Mouse (Mus musculus) adrenal gland, postnatal 10 days (tissue): ENCODE data around the gene Nol3. TPM values are rescaled to one million over a fixed set of nuclear protein-coding genes. Genes with fewer than 3 reads are reported as not detected.
A peak's percentile ranks its signal among the peaks of the same experiment; 100 is the strongest.
"Not testable (repeated sequence)": the region's sequence is repeated elsewhere in the genome, so short reads cannot be mapped to it uniquely, and the experiment has no call there.

ENCODE experiments used
- DNase-seq: peaks from one replicate; pipeline ENCODE4 v3.0.0; 2021; ENCODE audit warnings: mixed read lengths
- total RNA-seq, 2 experiments: library from RNA; stranded (reverse); gene quantifications; 2 replicates each; pipeline ENCODE4 v1.2.3; 2021

Gene Nol3
- total RNA-seq, 2 experiments from 2014 or later: 9.4 to 13.1 TPM

DNA sequence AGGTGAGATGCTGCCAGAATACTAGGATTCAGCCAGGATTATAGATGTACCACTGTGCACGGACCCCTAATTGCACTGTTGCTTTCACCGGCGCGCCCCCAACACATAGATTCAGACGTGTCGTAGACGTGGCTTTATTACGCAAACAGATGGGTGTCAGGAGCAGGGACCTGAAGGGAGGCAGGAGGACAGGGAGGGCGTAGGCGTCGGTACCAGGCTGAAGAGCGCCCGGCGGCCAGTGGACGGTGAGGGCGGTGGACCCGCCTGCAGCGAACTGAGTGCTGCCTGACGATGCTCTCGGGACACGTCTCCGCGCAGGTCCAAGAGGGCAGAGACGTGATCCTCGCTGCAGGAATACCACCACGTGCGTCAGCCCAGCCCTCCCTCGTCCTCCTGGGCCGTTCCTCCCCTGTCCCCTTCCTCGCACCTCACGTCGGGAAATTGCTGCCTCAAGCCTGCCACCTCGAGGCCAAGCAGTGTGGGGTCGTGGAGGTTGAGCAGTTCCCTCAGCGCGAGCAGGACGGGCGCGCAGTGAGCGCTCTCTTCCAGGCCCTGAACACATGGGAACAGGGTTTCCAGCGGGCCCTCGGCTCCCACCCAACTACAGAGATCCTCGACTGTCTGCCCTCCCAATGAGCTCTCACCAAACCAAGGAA lies 14.0 kb downstream of the Nol3 start, which contains the start of gene 4931428F04Rik:
Gene 4931428F04Rik, minus strand, starts transcription at position 60 of the 656 bp plus-strand sequence.
- peak; percentile 64 for DNase-seq

- peak; percentile 95 for DNase-seq
Measured at GRCm38 (mm10) chr8:105290554-105291314, 14.8 kb downstream of the Nol3 start.

- DNase-seq: not testable (repeated sequence)
Measured at GRCm38 (mm10) chr8:105291364-105291763, 15.4 kb downstream of the Nol3 start.

GRCm38 (mm10) chr8:105291802-105292201 lies 15.9 kb downstream of the Nol3 start:
- not testable (repeated sequence) for DNase-seq

- DNase-seq: no peak
Measured at GRCm38 (mm10) chr8:105292471-105292870, 16.5 kb downstream of the Nol3 start.

GRCm38 (mm10) chr8:105293405-105293804 lies 17.5 kb downstream of the Nol3 start:
- DNase-seq: no peak

DNA sequence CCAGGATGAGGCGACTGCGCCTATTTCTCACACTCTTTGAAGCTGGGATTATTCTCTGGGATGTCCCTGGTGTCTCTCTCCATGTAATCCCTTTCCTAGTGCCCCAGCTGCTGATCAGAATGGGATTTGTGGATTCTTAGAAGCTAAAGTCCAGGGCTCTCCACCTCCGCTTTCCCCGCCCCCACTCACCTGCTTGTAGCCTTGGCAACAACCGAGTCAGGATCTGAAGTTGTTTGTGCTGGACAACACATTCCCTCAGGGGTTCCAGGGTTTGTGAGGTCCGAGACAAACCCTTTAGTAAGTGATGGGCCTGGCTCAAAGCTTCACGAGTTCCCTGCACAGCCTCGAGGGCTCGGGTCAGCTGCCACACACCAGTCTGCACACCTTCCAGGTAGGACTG lies 18.8 kb downstream of the Nol3 start:
- DNase-seq: no peak

- no peak for DNase-seq
Measured at GRCm38 (mm10) chr8:105295256-105295655, 19.3 kb downstream of the Nol3 start.

DNA sequence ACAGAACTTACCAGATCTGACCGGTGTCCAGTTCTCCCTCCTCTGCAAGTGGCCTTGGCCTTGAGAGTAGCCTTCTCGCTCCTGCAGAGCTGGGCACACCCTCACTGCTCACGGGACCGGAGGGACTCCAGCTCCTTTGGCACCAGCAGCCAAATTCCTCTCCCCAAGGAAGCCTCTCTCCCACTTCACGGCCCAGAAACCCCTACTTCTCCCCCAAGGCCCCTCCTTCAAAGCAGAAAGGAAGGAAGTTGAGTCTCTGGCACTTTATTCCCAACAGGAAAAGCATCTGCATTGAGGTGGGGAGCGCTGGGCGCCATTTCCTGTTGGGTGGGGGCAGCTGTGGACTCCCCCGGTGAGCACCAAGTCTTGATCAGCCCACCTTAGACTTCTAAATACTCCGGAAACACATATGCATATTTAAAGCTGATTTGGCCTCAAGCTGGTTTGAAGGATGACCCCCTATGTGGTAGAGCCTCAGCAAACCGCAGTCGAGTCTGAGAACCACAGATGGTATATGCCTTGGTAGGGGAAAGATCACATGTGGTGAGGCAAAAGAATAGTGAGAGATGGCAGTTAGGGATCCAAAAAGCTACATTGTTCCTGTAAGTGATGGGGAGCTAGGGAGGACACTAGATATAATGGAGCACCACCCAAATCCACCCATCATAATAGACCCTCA lies 20.1 kb downstream of the Nol3 start, which contains the start of gene Exoc3l:
Gene Exoc3l, minus strand, starts transcription at position 207 of the 679 bp plus-strand sequence.
- peak; percentile 70 for DNase-seq

DNA sequence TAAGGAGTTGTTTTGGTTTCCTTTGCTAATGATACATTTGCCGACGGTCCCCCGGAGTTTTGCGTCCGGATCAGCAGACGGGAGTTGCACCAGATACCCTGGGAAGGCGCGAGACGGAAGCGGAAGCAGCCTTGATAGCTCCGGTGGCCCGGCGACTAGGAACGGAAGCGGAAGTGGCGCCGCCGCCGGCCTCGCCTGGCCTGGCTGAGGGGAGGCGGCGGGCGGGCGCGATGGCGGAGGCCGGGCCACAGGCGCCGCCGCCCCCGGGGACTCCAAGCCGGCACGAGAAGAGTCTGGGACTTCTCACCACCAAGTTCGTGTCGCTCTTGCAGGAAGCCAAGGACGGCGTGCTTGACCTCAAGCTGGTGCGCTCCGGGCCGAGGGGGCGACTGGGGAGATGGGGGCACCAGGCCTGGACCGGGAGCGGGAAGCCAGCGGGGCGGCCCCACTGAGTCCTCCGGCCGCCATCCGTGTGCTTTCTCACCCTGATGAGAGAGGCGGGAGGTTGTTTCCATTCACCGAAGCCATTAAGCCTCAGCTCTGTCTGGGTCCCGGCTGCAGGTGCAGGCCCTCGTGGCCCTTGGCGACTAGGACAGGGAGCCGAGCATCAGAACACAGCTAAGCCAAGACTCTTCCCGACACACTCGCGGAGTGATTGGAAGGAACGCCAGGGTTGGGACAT lies 21.7 kb downstream of the Nol3 start, which contains the start of gene E2f4:
Gene E2f4, plus strand, starts transcription at position 153 of the 682 bp plus-strand sequence.
- peak; percentile 95 for DNase-seq

GRCm38 (mm10) chr8:105298351-105299252 lies 22.7 kb downstream of the Nol3 start:
- no peak for DNase-seq

- DNase-seq: no peak
Measured at GRCm38 (mm10) chr8:105299962-105300361, 24.0 kb downstream of the Nol3 start.

DNA sequence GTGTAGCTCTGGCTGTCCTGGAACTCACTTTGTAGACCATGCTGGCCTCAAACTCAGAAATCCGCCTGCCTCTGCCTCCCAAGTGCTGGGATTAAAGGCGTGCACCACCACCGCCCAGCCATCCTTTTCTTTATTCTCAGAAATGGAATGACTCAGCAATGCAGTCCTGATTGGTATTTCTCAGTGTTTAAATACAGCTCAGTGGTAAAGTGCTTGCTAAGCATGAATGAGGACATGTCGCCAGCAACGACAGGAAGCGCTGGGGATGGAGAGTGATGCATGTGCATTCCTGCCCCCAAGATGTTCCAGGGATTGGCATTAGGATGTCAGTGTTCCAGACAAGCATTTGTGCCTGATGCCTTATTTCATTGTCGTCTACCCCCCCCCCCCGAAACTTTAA lies 27.5 kb downstream of the Nol3 start:
- no peak for DNase-seq

GRCm38 (mm10) chr8:105303874-105304273 lies 27.9 kb downstream of the Nol3 start:
- DNase-seq: no peak

- peak; percentile 32 for DNase-seq
Measured at GRCm38 (mm10) chr8:105304325-105305210, 28.6 kb downstream of the Nol3 start.

DNA sequence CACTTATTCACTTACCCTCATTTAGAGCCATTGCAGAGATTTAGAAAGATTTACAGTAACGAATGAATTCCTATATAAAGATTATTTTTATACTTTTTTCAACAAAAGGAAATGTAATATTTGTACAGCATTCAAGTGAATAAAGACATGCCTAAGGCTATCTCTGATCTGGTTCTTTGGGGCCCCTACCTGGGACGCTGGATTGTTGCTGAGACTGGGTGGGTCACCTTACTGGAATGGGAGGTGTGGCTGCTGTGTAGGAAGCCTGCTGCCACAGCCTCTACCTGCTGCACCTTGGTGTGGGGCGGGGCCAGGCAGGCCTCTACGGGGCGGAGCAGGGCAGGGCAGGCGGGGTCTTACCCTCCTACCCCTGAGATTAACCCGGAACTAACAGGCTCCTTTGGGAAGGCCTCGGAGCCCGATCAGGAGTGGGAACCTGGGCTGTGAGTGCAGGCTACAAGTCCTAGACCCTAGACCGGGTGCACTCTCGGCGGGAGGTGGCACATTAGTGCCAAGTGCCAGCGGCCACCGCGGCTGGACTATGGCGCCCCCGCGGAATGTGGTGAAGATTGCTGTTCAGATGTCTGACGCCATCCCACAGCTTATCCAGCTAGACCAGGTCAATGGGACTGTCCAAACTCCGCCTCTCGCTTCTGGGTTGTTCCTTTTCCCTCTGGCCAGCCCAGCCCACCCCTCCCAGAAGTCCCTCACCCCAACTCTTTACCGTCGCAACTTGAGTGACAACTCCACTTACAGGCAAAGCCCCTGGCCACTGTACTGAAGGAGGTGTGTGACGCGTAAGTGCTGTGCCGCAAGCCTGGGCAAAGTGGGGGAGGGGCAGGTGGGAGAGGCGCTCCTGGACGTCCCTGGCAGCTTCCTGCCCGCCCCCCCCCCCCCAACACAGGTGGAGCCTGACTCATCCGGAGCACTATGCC lies 29.5 kb downstream of the Nol3 start, which contains the start of gene Elmo3:
Gene Elmo3, plus strand, starts transcription at position 391 of the 935 bp plus-strand sequence.
- peak; percentile 74 for DNase-seq

- no peak for DNase-seq
Measured at GRCm38 (mm10) chr8:105306146-105306691, 30.3 kb downstream of the Nol3 start.

DNA sequence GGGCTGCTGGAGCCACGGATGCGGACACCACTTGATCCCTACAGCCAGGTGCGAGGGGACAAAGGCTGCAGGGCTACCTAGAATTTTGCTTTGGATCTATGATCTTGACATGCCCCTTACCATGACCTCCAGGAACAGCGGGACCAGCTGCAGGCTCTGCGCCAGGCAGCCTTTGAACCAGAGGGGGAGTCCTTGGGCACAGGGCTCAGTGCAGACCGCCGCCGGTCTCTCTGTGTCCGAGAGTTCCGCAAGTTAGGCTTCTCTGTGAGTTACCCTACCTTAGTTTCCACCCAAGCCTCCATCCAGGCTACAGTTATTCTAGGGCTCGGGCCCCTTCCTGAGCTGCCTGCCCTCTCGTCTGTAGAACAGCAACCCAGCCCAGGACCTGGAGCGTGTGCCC lies 31.7 kb downstream of the Nol3 start:
- DNase-seq: no peak
